Mouse (Mus musculus) urinary bladder, adult 18-20 months (tissue): ENCODE measurements around the gene Elmo1.

Experiments used
- DNase-seq, 2 experiments: peaks; one replicate each; pipeline ENCODE4 v3.0.0; 2022; ENCODE audit warnings: low spot score in 2 of 2, mixed read lengths in 2 of 2

The Elmo1 gene

GRCm38 (mm10) chr13:20263173-20263572 lies 172.8 kb downstream of the Elmo1 start:
- no peak for DNase-seq

GRCm38 (mm10) chr13:20270148-20270547 lies 179.8 kb downstream of the Elmo1 start:
- no peak for DNase-seq

DNA sequence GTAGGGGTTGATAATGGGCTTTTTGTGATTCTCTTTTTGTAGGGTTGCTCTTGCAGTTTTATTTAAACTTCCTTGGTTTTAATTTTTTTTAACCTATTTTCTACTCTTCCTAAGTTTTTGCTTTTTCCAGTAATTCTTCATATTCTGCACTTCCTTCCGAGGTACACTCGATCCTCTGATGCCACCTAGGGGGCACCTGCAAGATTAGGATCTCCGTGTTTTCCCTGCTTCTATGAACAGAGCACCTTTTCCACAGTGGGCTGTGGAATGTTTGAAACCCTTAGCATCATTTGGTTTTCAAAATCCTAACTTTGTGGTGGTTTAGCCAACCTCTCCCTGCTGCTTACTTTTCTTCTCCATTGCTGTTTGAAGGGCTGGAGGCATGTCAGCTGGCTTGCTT lies 181.4 kb downstream of the Elmo1 start:
- DNase-seq, result no peak

DNA sequence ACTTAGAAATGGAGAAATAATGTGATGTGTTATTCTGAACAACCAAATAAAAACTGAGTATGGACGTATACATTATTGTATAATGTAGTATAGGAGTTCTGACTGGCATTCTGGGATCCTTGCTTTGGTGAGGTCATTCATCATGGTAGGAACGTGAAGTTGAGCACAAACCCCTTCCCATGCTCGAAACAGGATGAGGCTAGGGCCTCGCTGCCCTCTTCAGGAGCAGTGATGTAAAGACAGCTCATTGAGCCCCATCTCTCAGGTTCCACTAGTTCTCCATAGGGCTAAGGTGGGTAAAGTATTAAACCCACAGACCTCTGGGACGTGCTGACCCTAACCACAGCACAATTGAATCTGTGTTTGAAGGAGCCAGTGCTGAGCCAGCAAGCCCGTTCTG lies 182.2 kb downstream of the Elmo1 start:
- no peak for DNase-seq

DNA sequence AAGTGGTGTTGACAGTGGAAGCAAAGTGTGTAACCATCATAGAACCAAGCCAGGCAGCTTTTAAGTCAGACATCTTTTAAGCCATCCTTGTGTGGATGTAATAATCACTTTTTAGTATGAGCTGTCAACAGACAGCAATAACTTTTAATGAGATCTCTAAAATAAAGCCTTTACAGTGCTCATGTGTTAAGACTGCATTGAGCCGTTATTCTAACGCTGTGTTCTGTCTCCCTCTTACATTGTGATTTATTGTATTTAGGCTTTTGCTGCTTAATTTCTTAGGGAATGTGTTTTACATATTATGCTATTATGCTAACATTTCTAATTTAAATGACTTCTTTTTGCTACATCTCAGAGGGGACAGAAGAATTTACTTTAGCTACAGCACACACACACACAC lies 189.5 kb downstream of the Elmo1 start:
- DNase-seq, result no peak

GRCm38 (mm10) chr13:20283891-20284290 lies 193.5 kb downstream of the Elmo1 start:
- DNase-seq, result no peak

DNA sequence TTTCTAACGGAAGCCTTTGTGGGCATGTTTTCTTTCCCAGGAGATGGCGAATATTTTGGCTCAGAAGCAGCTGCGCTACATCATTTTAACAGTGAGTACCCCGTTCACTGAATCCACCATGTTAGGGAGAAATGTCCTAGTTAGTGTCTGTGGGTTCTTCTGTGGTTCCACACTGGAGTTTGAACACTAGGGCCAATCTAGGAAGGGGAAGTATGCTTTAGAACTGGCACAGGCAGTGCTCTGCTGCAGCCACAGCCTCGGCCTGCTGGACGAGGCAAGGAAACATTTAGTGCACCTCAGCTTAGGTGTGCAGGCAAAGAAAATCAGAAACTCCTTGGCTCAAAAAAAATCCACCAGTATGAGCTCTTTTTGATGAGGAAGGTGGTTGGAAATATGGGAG lies 196.3 kb downstream of the Elmo1 start:
- no peak for DNase-seq

DNA sequence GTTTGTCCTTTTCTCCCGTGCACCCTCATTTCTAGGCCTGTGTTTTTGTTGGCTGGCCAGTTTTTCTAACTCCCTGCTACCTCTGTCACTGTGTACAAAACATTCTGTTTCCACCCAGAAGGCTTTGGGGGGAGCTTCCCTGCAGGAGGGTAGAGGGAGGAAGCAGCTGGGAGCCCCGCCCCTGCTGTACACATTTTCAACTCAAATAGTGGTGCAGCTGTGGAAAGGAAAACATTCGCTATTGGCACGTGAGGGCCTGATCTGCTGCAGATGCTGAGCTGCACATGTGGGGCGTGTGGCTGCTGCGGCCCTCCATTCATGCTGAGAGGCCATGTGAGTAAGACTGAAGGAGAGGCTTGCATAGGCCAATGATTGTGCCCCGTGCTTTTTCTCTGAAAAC lies 198.0 kb downstream of the Elmo1 start:
- DNase-seq, result peak in 1 of 2 experiments; percentile 24

- DNase-seq, result peak in 1 of 2 experiments; percentile 28
Measured at GRCm38 (mm10) chr13:20290412-20290811, 200.0 kb downstream of the Elmo1 start.

GRCm38 (mm10) chr13:20292348-20292747 lies 202.0 kb downstream of the Elmo1 start:
- DNase-seq, result peak in 1 of 2 experiments; percentile 47

- peak in 1 of 2 experiments; percentile 7 for DNase-seq
Measured at GRCm38 (mm10) chr13:20295278-20295970, 205.0 kb downstream of the Elmo1 start.

DNA sequence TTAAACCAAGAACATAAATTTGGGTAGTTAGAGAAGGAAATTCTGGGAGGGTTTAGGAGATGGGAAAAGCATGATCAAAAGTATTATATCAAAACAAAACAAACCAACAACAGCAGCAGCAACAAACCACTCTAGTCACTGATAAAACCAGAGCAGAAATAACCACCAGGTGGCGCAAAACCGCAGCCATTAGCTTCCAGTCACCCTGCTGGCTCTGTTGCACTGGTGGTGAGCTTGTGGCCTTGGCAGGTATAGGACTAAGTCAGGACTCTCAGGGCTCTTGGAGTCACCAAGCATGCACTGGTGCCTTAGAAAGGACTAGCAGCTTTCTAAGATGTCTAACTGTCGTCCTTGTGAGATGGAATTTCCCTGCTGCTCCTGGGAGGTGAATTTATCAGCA lies 207.4 kb downstream of the Elmo1 start:
- DNase-seq, result peak; percentile 24 to 28

DNA sequence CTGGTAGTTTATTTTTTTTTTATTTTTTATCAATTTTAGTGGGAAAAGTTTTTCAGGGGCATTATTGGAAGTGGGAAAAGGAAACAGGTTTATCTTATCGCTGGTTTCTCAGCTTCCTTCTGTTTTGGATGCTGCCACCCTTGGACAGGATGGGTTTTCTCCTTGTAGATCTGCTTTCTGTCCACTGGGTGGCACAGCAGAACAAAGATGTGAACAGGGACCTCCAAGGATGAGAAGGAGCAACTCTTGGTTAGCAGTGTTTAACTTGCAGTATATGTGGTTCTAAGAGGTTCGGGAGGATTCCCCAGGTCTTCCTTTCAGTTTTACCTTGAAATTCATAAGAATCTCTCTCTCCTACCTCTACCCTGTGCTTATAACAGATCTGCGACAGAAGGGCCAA lies 209.0 kb downstream of the Elmo1 start:
- no peak for DNase-seq

- no peak for DNase-seq
Measured at GRCm38 (mm10) chr13:20300052-20300564, 209.7 kb downstream of the Elmo1 start.

- DNase-seq, result no peak
Measured at GRCm38 (mm10) chr13:20300626-20301025, 210.2 kb downstream of the Elmo1 start.

DNA sequence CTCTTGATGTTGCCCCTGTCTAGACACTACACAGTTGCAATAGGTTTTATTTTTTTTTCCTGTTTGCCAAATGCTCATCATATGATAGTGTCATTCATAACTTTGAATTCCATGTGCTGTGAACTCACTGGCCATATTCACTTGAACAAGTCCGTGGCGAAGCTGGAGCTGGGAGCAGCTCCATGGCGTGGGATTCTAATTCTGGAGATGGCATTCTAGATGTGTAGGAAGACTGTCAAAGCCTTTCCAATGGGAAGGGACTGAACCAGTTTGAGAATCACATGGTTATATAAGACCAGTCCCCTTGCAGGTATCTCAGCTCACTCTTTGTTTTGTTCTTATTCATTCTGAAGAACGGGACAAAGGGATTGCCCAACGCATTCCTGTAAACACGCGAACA lies 211.4 kb downstream of the Elmo1 start:
- no peak for DNase-seq

DNA sequence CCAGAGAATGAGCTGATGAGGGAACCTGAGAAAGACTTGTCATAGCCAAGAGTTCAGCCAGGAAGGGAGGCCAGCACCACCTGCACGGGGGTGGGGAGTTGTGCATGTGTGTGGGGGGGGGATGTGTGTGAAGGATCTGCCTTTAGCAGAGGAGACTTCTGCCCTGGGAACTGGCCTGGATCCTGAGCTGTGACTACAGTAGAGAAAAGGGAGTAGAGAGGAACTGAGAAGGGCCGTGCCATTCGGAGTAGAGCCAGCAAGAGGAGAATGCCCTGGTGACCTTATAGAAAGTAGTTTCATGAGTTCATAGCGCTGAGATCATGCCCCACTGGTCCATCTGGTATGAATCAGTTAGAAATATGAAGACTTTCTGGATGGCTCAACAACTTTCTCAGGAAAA lies 215.2 kb downstream of the Elmo1 start:
- DNase-seq, result no peak

DNA sequence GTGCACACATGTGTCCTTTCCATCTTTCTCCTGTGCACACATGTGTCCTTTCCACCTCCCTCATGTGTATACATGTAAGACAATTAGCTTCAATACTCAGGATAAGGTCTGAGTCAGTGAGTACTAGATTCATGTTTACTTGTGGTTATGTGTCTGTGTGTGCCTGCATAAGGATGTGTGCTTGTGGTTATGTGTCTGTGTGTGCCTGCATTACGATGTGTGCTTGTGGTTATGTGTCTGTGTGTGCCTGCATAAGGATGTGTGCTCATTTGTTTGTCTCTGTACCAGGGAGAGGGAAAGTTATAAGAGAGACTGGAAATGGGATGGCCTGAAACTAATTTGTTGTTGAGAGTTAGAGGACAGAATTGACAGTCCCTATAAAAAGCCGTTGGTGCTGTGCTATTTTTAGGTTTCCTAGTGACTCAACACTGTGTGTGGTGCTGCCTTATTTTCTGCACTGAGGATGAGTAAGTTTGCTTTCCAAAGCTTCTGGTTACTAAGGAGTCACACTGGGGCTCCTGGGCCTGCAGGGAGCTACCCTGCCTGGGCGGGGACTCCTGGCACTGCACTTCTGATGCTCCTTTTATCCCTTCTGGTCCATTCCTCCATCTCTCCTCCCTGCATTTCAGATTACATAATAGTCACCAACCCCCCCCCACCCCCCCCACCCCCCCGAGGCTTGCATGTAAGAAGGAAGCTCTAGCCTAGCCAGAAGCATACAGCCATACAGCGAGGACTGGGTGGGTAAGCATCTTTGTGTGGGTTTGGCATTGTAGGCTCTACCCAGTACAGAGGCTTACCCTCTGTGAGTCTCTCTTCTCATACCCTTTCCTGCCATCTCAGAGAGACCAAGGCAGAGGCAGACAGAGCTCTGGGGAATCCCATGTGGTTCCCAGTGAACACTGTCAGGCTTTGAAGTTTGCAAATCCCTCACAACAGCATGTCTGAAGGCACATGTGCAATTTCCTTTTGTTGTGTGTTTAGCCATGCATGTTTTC lies 216.1 kb downstream of the Elmo1 start:
- DNase-seq, result no peak

DNA sequence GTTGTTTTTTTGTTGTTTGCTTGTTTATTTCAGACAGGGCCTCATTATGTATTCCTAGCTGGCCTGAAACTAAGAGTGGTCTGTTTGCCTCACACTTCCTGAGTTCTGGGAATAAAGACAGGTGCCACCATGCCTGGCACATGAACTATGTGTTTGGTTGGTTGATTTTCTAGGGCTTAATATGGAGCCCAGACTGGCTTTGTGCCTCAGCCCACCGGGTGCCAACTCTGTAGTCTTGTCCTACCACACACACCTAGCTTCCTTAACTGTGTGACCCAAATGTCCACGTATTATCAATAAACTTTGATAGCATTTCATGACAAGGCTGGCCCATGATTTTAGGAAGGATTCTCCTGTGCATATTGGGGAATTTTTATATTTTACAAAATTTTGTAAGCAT lies 217.0 kb downstream of the Elmo1 start:
- no peak for DNase-seq

DNA sequence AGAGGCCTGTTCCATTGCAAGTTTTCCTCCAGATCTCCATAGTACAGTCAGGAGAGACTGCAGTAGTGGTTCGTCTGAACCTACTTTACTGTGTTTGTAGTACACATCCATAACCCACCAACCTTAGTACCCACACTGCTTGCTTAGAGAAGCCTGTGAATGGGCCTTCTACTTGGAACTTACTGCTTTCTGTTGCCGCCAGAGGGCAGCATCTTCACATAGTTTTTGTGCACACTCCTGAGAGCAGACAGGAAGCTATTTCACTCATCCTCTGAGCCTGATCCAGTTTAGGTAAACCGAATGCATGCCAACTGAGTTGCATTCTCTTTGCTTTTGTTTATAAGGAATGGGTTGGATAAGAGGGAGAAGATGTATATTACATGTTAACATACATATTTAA lies 221.2 kb downstream of the Elmo1 start:
- DNase-seq, result peak; percentile 49 to 60

DNA sequence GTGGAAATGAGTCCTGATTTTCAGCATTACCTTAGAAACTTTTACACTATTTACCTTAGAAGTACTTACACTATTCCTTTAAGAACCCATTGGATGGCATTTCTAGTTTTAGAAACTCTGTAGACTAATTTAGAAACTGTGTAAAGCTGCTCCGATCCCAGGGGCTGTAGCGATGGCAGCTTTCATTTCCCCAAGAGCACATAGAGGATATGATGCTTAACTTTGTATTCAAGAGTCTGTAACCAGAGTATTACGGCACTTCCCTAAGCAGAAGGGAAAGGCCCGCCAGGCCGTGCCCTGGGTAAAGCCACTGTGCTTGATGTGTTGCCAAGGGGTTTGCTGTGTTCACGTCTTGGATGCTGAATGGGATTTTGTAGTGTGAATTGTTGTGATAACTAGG lies 222.9 kb downstream of the Elmo1 start:
- no peak for DNase-seq

DNA sequence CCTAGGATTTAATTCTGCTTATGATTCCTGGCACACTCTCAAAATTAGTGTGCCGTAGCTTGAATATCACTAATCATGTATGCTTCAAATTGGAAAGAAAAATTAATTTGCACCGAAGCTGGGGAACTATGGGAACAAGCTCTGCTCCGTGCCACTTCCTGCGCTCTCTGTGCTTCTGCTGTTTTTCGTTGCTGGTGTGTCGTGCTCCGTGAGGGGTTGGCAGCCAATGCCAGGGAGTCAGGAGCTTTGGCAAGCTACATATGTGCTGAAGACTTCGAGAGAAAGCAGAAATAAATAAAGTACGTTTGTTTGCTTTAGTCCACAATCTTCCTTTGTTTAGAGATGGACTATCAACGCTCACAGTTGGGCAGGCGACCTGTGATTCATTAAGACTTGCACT lies 225.7 kb downstream of the Elmo1 start:
- no peak for DNase-seq
